Mouse (Mus musculus) CH12.LX (cell line): ENCODE results near the gene Ap5z1. TPM values are rescaled to one million over a fixed set of nuclear protein-coding genes. Genes with fewer than 3 reads are reported as not detected.
A peak's percentile ranks its signal among the peaks of the same experiment; 100 is the strongest.

ENCODE experiments used
- DNase-seq: peaks from one replicate; pipeline ENCODE4 v3.0.0-alpha.2; 2013; ENCODE audit errors: extremely low read depth
- H3K27ac ChIP-seq: 2 replicates; pipeline ENCODE4 v1.5.1; 2012; ENCODE audit warnings: low read depth, mild to moderate bottlenecking, control low read depth, moderate library complexity; ENCODE audit not compliant: insufficient read depth
- H3K27me3 ChIP-seq: replicated peaks from 2 replicates; pipeline ENCODE3; 2012; ENCODE audit warnings: inconsistent platforms
- H3K36me3 ChIP-seq, 2 experiments: replicated peaks in 1 of 2; 2 replicates each; pipeline versions ENCODE3 to v1.6.1; 2012; ENCODE audit warnings: inconsistent platforms in 1 of 2, low read length in 1 of 2, mild to moderate bottlenecking in 1 of 2, mixed read lengths in 1 of 2, moderate library complexity in 1 of 2; ENCODE audit not compliant: control insufficient read depth in 1 of 2, insufficient read depth in 1 of 2
- H3K4me1 ChIP-seq, 2 experiments: 2 replicates each; pipeline ENCODE4 v1.6.1; 2012; ENCODE audit warnings: inconsistent platforms in 1 of 2, moderate library complexity in 1 of 2; ENCODE audit not compliant: insufficient read depth in 2 of 2, control insufficient read depth in 1 of 2
- H3K4me2 ChIP-seq: 2 replicates; pipeline ENCODE4 v1.6.1; 2012; ENCODE audit warnings: low read depth, mild to moderate bottlenecking, control low read depth; ENCODE audit not compliant: poor library complexity, insufficient read depth, severe bottlenecking
- H3K4me3 ChIP-seq, 3 experiments: fragments of 150-350 bp in 1 of 3; sonication (generic) in 1 of 3; replicated peaks in 1 of 3; 2 replicates each; pipeline versions ENCODE3 to v1.5.1; 2011 to 2012; ENCODE audit warnings: low read depth in 2 of 3, low read length in 2 of 3, mild to moderate bottlenecking in 2 of 3, moderate library complexity in 2 of 3, control low read depth in 1 of 3, improper control_type of control experiment in 1 of 3, inconsistent platforms in 1 of 3, mixed read lengths in 1 of 3; ENCODE audit not compliant: poor library complexity in 1 of 3
- H3K79me2 ChIP-seq: replicated peaks from 2 replicates; pipeline ENCODE4 v1.6.1; 2012; ENCODE audit warnings: mild to moderate bottlenecking, moderate library complexity; ENCODE audit not compliant: control insufficient read depth, poor library complexity, insufficient read depth, severe bottlenecking; ENCODE audit errors: extremely low read depth
- H3K9ac ChIP-seq: 2 replicates; pipeline ENCODE4 v1.6.1; 2012; ENCODE audit warnings: low read depth, mild to moderate bottlenecking, control low read depth, moderate library complexity; ENCODE audit not compliant: insufficient read depth
- H3K9me3 ChIP-seq: replicated peaks from 2 replicates; pipeline ENCODE3; 2012; ENCODE audit warnings: low read length, inconsistent platforms, mixed read lengths
- BHLHE40 ChIP-seq: IDR thresholded peaks from 2 replicates; pipeline ENCODE4 v1.6.1; 2011; ENCODE audit warnings: mild to moderate bottlenecking, low read depth, low read length, improper control_type of control experiment
- CHD1 ChIP-seq: IDR thresholded peaks from 2 replicates; pipeline ENCODE4 v1.6.1; 2012; ENCODE audit warnings: low read depth, low read length, improper control_type of control experiment, inconsistent platforms
- ELF1 ChIP-seq: IDR thresholded peaks from 2 replicates; pipeline ENCODE4 v1.6.1; 2014; ENCODE audit warnings: low read depth, mild to moderate bottlenecking, inconsistent platforms, low read length, improper control_type of control experiment
- EP300 ChIP-seq: IDR thresholded peaks from 2 replicates; pipeline ENCODE4 v1.6.1; 2011; ENCODE audit warnings: low read length, improper control_type of control experiment
- ETS1 ChIP-seq: conservative IDR thresholded peaks from 2 replicates; pipeline ENCODE4 v1.6.1; 2012; ENCODE audit warnings: low read depth, mild to moderate bottlenecking, inconsistent platforms, low read length, improper control_type of control experiment, moderate library complexity
- HCFC1 ChIP-seq: IDR thresholded peaks from 2 replicates; pipeline ENCODE4 v1.6.1; 2012; ENCODE audit warnings: low read depth, mild to moderate bottlenecking, inconsistent platforms, low read length, improper control_type of control experiment
- IRF4 ChIP-seq: IDR thresholded peaks from 2 replicates; pipeline ENCODE4 v1.6.1; 2014; ENCODE audit warnings: low read depth, mild to moderate bottlenecking, inconsistent platforms, low read length, improper control_type of control experiment
- KAT2A ChIP-seq: IDR thresholded peaks from 2 replicates; pipeline ENCODE4 v1.6.1; 2012; ENCODE audit warnings: low read length, improper control_type of control experiment, inconsistent platforms; ENCODE audit not compliant: insufficient replicate concordance
- MAFK ChIP-seq: IDR thresholded peaks from 2 replicates; pipeline ENCODE4 v1.6.1; 2011; ENCODE audit warnings: low read length, improper control_type of control experiment; ENCODE audit not compliant: insufficient replicate concordance
- MAZ ChIP-seq: IDR thresholded peaks from 2 replicates; pipeline ENCODE4 v1.6.1; 2012; ENCODE audit warnings: low read depth, mild to moderate bottlenecking, inconsistent platforms, low read length, improper control_type of control experiment, moderate library complexity
- MEF2A ChIP-seq: IDR thresholded peaks from 2 replicates; pipeline ENCODE4 v1.6.1; 2014; ENCODE audit warnings: low read depth, mild to moderate bottlenecking, inconsistent platforms, low read length, improper control_type of control experiment, borderline replicate concordance
- MXI1 ChIP-seq: IDR thresholded peaks from 2 replicates; pipeline ENCODE4 v1.6.1; 2011; ENCODE audit warnings: mild to moderate bottlenecking, low read depth, low read length, improper control_type of control experiment
- MYC ChIP-seq: IDR thresholded peaks from 2 replicates; pipeline ENCODE4 v1.6.1; 2011; ENCODE audit warnings: low read depth, mild to moderate bottlenecking, improper control_type of control experiment, low read length
- NELFE ChIP-seq: IDR thresholded peaks from 2 replicates; pipeline ENCODE4 v1.6.1; 2011; ENCODE audit warnings: low read depth, low read length, improper control_type of control experiment
- NRF1 ChIP-seq: IDR thresholded peaks from 2 replicates; pipeline ENCODE4 v1.6.1; 2014; ENCODE audit warnings: low read depth, mild to moderate bottlenecking, inconsistent platforms, low read length, improper control_type of control experiment, moderate library complexity
- PAX5 ChIP-seq: IDR thresholded peaks from 2 replicates; pipeline ENCODE4 v1.6.1; 2012; ENCODE audit warnings: low read length, inconsistent platforms, mixed read lengths
- RAD21 ChIP-seq: IDR thresholded peaks from 2 replicates; pipeline ENCODE4 v1.6.1; 2011; ENCODE audit warnings: low read depth, mild to moderate bottlenecking, low read length, improper control_type of control experiment, moderate library complexity
- RCOR1 ChIP-seq: conservative IDR thresholded peaks from 2 replicates; pipeline ENCODE4 v1.6.1; 2012; ENCODE audit warnings: low read depth, mild to moderate bottlenecking, inconsistent platforms, low read length, improper control_type of control experiment
- SIN3A ChIP-seq: IDR thresholded peaks from 2 replicates; pipeline ENCODE4 v1.6.1; 2012; ENCODE audit warnings: low read length, improper control_type of control experiment, inconsistent platforms
- TBP ChIP-seq: conservative IDR thresholded peaks from 2 replicates; pipeline ENCODE4 v1.6.1; 2011; ENCODE audit warnings: low read depth, low read length, improper control_type of control experiment
- USF2 ChIP-seq: conservative IDR thresholded peaks from 2 replicates; pipeline ENCODE4 v1.6.1; 2011; ENCODE audit warnings: low read depth, low read length, improper control_type of control experiment
- ZKSCAN1 ChIP-seq: IDR thresholded peaks from 2 replicates; pipeline ENCODE4 v1.6.1; 2012; ENCODE audit warnings: low read depth, inconsistent platforms, low read length, improper control_type of control experiment, borderline replicate concordance
- ZMIZ1 ChIP-seq: IDR thresholded peaks from 2 replicates; pipeline ENCODE4 v1.6.1; 2012; ENCODE audit warnings: low read depth, mild to moderate bottlenecking, inconsistent platforms, low read length, improper control_type of control experiment
- ZNF384 ChIP-seq: IDR thresholded peaks from 2 replicates; pipeline ENCODE4 v1.6.1; 2012; ENCODE audit warnings: low read depth, low read length, improper control_type of control experiment, inconsistent platforms
- dilution Hi-C: fragments of 300-500 bp; cut with MboI; formaldehyde crosslinking; loops from 2 replicates; pipeline ENCODE4 v1.14.3; 2020; ENCODE audit warnings: low sequenced_read_pairs; ENCODE audit not compliant: extremely low pct_unique_long_range_greater_than_20kb, extremely low pct_ligation_motif_present
- in situ Hi-C: fragments of 300-500 bp; cut with MboI; formaldehyde crosslinking; loops from 3 replicates; pipeline ENCODE4 v1.14.3; 2019; ENCODE audit warnings: low sequenced_read_pairs, low pct_ligation_motif_present, low pct_unique_long_range_greater_than_20kb, mixed read lengths
- polyA plus RNA-seq: library from polyadenylated mRNA; unstranded; fragments of >175 nt; gene quantifications from 2 replicates; pipeline ENCODE4 v1.2.1, GENCODE M21; 2012; ENCODE audit warnings: low read depth; ENCODE audit not compliant: insufficient read length
- total RNA-seq, 2 experiments: library from RNA; depleted of rRNA; stranded (reverse); fragments of 300-350 nt in 1 of 2; fragments of >200 nt in 1 of 2; gene quantifications; 2 replicates each; pipeline ENCODE4 v1.2.3; 2012 to 2014

Gene Ap5z1
- total and polyA plus RNA-seq, 3 experiments = 3.1 to 18.7 (median 11.3) TPM

DNA sequence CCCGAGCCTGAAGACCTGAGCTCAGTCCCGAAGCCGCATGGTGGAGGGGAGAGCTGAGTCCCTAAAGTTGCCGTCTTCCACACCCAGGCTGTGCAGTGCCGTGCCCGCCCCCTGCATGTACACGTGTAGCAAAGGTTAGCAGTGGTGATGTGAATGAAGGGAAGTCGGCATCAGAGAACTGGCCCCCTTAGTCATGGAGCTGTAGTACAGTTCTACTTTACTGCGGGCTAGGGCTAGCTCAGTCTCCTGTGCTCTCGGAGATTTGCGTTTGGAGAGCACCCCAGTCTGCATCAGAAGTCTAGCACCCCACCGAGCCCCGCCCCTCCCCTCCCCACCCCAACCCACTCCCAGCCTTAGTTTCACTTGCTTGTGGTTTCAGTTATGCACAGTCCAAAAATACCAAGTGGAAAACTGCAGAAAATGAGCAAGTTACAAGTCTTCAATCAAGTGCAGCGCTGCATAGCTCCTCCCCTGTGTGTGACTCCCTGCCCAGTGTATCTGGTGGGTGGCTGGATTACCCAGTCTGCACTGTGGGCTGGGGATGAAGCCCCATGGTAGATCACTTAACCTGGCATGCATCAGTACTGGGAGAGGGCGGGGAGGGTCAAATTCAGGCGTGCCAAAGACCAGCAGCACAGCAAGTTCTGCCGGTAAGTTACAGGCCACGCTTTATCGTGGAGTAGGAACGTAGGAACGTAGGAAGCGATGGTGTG lies 22.3 kb upstream of the Ap5z1 start:
- peak; percentile 56; the same call in 1 of the 2 replicates for TF ChIP-seq ETS1
- no peak for TF ChIP-seq NELFE
- peak; percentile 90 for TF ChIP-seq MXI1
- TF ChIP-seq MAZ = peak; percentile 66
- TF ChIP-seq BHLHE40 = peak; percentile 16; the same call in 1 of the 2 replicates
- TF ChIP-seq SIN3A = peak; percentile 39
- peak; percentile 34; the same call in 1 of the 2 replicates for TF ChIP-seq IRF4
- TF ChIP-seq RCOR1 = 0 out of 2 replicates have a peak, but pooled peaks have one; percentile 43
- no peak for TF ChIP-seq MYC
- TF ChIP-seq USF2 = no peak
- TF ChIP-seq MEF2A = peak; percentile 83; the same call in 1 of the 2 replicates
- TF ChIP-seq, all 38 proteins: peak for 8
- dilution Hi-C loops (no loop called here), in situ Hi-C loops (loop anchor here (5.0 kb wide), 1 partner anchor 74 kb away; no protein-coding TSS in a partner anchor)
- Histone ChIP-seq H3K9ac (peak overlapping the region; percentile 4; the same call in 1 of the 2 replicates), H3K27ac (peak overlapping the region; percentile 80), H3K9me3 (no peaks in the 10 kb centered on the region), H3K27me3 (no peaks in the 10 kb centered on the region), H3K79me2 (peaks cover 24% of the 10 kb centered on the region), H3K4me3 (peak overlapping the region; percentile 29 to 45 (median 44)), H3K4me2 (peak overlapping the region; percentile 91), H3K36me3 (peaks cover 7 to 76% of the 10 kb centered on the region in 2 experiments), H3K4me1 (peaks cover 36 to 77% of the 10 kb centered on the region in 2 experiments)
- peak; percentile 66 for DNase-seq

DNA sequence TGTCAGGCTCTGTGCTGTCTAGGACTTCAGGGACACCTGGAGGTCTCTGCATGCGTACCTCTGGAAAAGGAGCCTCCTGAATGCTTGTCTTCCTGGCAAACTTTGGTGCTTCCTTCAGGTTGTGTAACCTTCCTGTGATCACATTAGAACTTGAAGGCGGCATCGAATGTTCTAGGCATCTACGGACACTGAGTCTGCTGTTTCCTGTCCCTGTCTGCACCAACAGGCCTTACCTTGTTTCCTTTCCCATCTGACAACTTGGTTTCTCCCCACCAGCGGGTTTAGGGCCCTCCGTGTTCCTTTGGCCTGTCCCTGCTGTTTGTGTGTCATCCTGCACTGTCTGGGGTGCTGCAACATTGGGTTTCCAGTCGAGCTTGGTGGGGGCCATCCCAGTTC lies 21.7 kb upstream of the Ap5z1 start:
- Histone ChIP-seq H3K4me1 (peaks cover 36 to 77% of the 10 kb centered on the region in 2 experiments), H3K79me2 (peaks cover 24% of the 10 kb centered on the region), H3K9ac (peak overlapping the region; percentile 1; the same call in 1 of the 2 replicates), H3K27me3 (no peaks in the 10 kb centered on the region), H3K9me3 (no peaks in the 10 kb centered on the region), H3K4me2 (peak overlapping the region; percentile 91), H3K36me3 (peaks cover 5 to 74% of the 10 kb centered on the region in 2 experiments), H3K27ac (peak overlapping the region; percentile 76), H3K4me3 (peak overlapping the region in 2 of 3 experiments; percentile 14 to 19)
- TF ChIP-seq MYC = no peak
- no peak for TF ChIP-seq ELF1
- no peak for TF ChIP-seq HCFC1
- no peak for TF ChIP-seq ZKSCAN1
- TF ChIP-seq NRF1 = no peak
- no peak for TF ChIP-seq ZMIZ1
- no peak for TF ChIP-seq TBP
- TF ChIP-seq ETS1 = no peak
- no peak for TF ChIP-seq ZNF384
- TF ChIP-seq PAX5 = no peak
- TF ChIP-seq RCOR1 = no peak
- no peak for TF ChIP-seq RAD21
- no peak for TF ChIP-seq KAT2A
- no peak for TF ChIP-seq MXI1
- no peak for TF ChIP-seq MAFK
- no peak for TF ChIP-seq CHD1
- TF ChIP-seq EP300 = no peak
- dilution Hi-C loops (no loop called here), in situ Hi-C loops (loop anchor here (5.0 kb wide), 1 partner anchor 75 kb away; no protein-coding TSS in a partner anchor)
- DNase-seq = no peak
